Mouse (Mus musculus) cortical plate, adult 2 months (tissue): ENCODE results near the gene Pik3ap1. TPM values are rescaled to one million over a fixed set of nuclear protein-coding genes. Genes with fewer than 3 reads are reported as not detected.

ENCODE experiments used
- H3K27ac ChIP-seq: fragments of 200-500 bp; 2 replicates; pipeline ENCODE4 v1.5.1; 2012; ENCODE audit warnings: low read length, control low read depth, inconsistent platforms; ENCODE audit not compliant: insufficient read depth
- H3K4me1 ChIP-seq: fragments of 200-500 bp; 2 replicates; pipeline ENCODE4 v1.6.1; 2011; ENCODE audit warnings: low read length; ENCODE audit not compliant: control insufficient read depth, insufficient read depth
- H3K4me3 ChIP-seq: fragments of 200-500 bp; 2 replicates; pipeline ENCODE4 v1.5.1; 2011; ENCODE audit warnings: mild to moderate bottlenecking, low read length, control low read depth; ENCODE audit not compliant: insufficient read depth
- CTCF ChIP-seq: fragments of 200-500 bp; IDR thresholded peaks from 2 replicates; pipeline ENCODE4 v1.5.1; 2011; ENCODE audit warnings: mild to moderate bottlenecking, control low read depth, low read length; ENCODE audit not compliant: insufficient read depth; ENCODE audit errors: extremely low read depth
- POLR2A ChIP-seq: fragments of 200-500 bp; IDR thresholded peaks from 2 replicates; pipeline ENCODE4 v1.6.1; 2011; ENCODE audit warnings: mild to moderate bottlenecking, low read length, control low read depth; ENCODE audit not compliant: insufficient read depth; ENCODE audit errors: extremely low read depth
- polyA plus RNA-seq: library from polyadenylated mRNA; depleted of rRNA; stranded (reverse); fragments of >200 nt; gene quantifications from 2 replicates; pipeline ENCODE4 v1.2.3, GENCODE M21; 2012

Pik3ap1 gene
- polyA plus RNA-seq, 1 experiment, result 2.6 TPM

DNA sequence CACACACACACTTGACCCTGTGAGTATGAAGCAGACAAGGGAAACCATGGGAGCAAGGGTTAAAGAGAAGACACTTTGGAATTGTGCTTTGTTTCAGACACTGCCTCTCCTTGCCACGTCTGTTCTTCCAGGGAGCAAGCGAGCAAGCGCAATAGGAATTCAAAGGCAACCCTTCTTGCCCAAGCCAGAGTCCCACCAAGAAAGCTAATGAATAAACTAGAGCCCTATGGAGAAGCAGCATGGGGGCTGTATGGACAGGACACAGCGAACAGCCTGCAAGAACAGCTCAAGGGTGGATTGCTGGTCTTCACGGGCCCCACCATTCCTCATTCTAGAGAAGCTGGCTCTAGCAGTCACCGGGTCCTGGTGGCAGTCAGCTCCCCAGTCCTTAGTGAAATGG is 96.3 kb downstream of the Pik3ap1 start:
- Histone ChIP-seq H3K4me3 (no peak overlapping the region), H3K27ac (no peak overlapping the region), H3K4me1 (no peaks in the 10 kb centered on the region)
- TF ChIP-seq CTCF (no peak), POLR2A (no peak)

DNA sequence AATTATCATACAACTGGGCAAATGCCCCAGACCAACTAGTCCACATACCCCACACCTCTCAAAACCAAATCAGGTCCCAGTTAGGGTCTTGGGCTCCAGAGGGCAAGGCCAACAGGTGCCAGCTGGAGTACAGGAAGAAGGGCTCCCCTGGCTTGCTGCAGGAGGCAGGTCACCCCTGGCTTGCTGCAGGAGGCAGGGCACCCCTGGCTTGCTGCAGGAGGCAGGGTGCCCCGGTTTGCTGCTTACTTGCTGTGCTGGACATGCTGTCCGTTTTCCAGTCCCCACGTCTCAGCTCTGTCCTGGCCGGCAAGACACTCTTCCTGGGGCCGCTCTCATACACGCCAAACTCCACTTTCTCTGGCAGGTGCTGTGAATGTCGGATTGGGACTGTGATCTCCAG is 97.7 kb downstream of the Pik3ap1 start:
- Histone ChIP-seq H3K27ac (no peak overlapping the region), H3K4me3 (no peak overlapping the region), H3K4me1 (no peaks in the 10 kb centered on the region)
- no peak for TF ChIP-seq POLR2A

- Histone ChIP-seq H3K4me1 (no peaks in the 10 kb centered on the region), H3K27ac (no peak overlapping the region), H3K4me3 (no peak overlapping the region)
- no peak for TF ChIP-seq POLR2A
- TF ChIP-seq CTCF, result no peak
These were observed 100.4 kb downstream of the Pik3ap1 start for GRCm38 (mm10) chr19:41284515-41284914.

DNA sequence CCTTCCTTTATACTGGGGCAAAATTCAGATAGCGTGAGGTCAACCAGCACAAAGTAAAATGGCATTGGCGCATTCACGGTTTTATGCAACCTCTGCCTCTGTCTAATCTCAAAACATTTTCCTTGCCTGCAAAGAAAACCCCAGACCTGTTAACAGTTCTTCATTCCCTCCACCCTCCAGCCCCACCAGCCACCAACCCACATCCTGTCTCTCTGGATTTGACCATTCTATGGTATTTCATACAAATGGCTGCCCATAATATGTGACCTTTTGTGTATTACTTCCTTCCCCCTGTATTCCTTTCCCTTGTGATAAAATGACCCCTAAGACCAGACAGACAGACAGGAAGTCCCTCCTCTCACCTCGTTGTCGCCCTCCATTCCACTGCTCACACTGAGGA is 102.2 kb downstream of the Pik3ap1 start:
- TF ChIP-seq POLR2A (no peak), CTCF (no peak)
- Histone ChIP-seq H3K4me3 (no peak overlapping the region), H3K4me1 (no peaks in the 10 kb centered on the region), H3K27ac (no peak overlapping the region)

- TF ChIP-seq CTCF (no peak), POLR2A (no peak)
- no peak overlapping the region for H3K27ac ChIP-seq
- no peak overlapping the region for H3K4me3 ChIP-seq
- H3K4me1 ChIP-seq, result no peaks in the 10 kb centered on the region
These were observed 102.7 kb downstream of the Pik3ap1 start for GRCm38 (mm10) chr19:41282216-41282615.

DNA sequence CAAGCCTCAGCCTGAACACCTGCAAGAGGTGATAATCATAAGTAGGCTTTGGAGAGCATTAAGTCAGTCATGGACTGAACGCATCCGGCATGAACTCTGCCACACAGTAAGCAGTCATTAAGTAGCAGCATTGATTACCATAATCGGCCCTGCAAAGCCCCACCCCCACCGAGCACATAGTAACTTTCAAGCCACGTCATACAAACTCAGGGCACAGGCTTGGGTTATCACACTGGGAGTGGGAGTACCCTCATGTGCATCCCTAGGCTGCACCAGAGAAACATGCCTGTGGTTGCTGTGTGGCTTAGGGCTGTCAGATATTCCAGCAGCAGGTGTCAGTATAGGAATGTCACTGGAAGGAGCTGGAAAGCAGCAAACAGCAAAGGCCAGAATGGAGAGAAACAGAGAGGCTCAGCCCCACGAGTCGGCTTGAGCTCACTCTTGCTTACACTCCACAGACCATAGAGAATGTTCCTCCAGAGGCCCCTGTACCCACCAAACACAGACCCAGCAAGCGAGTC is 105.1 kb downstream of the Pik3ap1 start:
- Histone ChIP-seq H3K4me1 (no peaks in the 10 kb centered on the region), H3K4me3 (no peak overlapping the region), H3K27ac (no peak overlapping the region)
- TF ChIP-seq CTCF (no peak), POLR2A (no peak)

GRCm38 (mm10) chr19:41278606-41279005 is 106.3 kb downstream of the Pik3ap1 start:
- no peak for TF ChIP-seq CTCF
- TF ChIP-seq POLR2A, result no peak
- no peak overlapping the region for H3K27ac ChIP-seq
- H3K4me1 ChIP-seq, result no peaks in the 10 kb centered on the region
- H3K4me3 ChIP-seq, result no peak overlapping the region

DNA sequence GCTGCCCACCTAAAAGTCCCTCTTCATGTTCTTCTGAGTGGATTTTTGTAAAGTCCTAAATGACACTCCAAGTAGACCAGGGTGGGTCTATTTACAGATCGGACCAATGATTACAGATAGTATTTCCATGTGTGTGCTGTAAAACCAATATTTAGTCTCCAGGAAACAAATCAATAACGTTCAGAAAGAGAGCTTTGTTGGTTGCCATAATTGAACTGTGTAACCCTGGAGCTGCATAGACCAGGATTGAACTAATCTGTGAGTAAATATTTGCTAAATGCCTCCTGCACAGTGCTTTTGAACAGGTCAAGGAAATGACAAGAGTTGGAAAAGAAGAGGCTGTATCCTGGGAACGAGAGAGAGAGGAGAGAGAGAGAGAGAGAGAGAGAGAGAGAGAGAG is 109.3 kb downstream of the Pik3ap1 start:
- Histone ChIP-seq H3K4me3 (no peak overlapping the region), H3K27ac (no peak overlapping the region), H3K4me1 (no peaks in the 10 kb centered on the region)
- no peak for TF ChIP-seq CTCF
- no peak for TF ChIP-seq POLR2A

- no peaks in the 10 kb centered on the region for H3K4me1 ChIP-seq
- no peak for TF ChIP-seq POLR2A
- no peak for TF ChIP-seq CTCF
These were observed 114.0 kb downstream of the Pik3ap1 start for GRCm38 (mm10) chr19:41270906-41271305.

DNA sequence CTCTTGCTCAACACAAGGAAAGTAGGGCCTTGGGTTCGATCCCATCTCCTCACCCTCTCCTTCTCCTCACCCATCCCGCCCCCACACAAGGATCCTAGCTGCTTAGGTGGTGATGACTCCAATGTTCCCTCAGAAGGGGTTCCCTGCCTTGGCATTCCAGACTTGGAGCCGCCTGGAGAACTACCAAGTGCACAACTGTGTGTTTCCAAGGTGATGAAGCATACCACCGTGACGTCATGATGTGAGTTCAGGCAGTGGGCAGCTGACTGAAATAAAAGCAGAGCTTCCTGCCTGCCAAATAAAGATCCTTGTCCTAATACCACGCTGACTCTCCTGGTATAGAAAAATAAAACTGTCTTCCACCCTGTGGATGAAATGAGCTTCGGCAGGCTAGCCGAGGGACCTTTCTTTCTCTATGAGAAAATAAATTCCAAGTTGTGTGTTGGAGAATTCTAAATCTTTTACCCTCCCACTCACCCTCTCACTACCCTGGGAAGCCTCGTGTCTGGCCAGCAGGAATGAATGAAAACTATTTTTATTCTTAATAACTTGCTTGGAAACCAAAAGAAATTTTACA is 114.7 kb downstream of the Pik3ap1 start:
- H3K4me3 ChIP-seq, result no peak overlapping the region
- H3K27ac ChIP-seq, result no peak overlapping the region
- no peak for TF ChIP-seq POLR2A
- no peak for TF ChIP-seq CTCF
- H3K4me1 ChIP-seq, result no peaks in the 10 kb centered on the region

More at GRCm38 (mm10) chr19:41270906-41271305, 114.0 kb downstream of the Pik3ap1 start:
- no peak overlapping the region for H3K4me3 ChIP-seq
- no peak overlapping the region for H3K27ac ChIP-seq

- no peak overlapping the region for H3K27ac ChIP-seq
- TF ChIP-seq POLR2A (no peak), CTCF (no peak)
- no peaks in the 10 kb centered on the region for H3K4me1 ChIP-seq
- H3K4me3 ChIP-seq, result no peak overlapping the region
These were observed 118.5 kb downstream of the Pik3ap1 start for GRCm38 (mm10) chr19:41266251-41266901.
